Mouse (Mus musculus) left cerebral cortex, adult 2 months (tissue): ENCODE measurements at regions not wholly inside any gene's neighbourhood (a gene's known extent, or its start where the extent isn't known, plus 50 kb on each side); places are given as distances from the start of the nearest gene placed in this dataset.

Experiments
- DNase-seq, 2 experiments: peaks; one replicate each; pipeline ENCODE4 v3.0.0; 2021 to 2022; ENCODE audit warnings: low spot score in 2 of 2, mixed read lengths in 1 of 2; ENCODE audit errors: extremely low spot score in 1 of 2
- H3K27ac ChIP-seq: fragments of 200-600 bp; 2 replicates; pipeline ENCODE4 v1.8.1; 2022
- H3K4me3 ChIP-seq: fragments of 200-600 bp; 2 replicates; pipeline ENCODE4 v1.8.1; 2022
- CTCF ChIP-seq: fragments of 200-600 bp; IDR thresholded peaks from 2 replicates; pipeline ENCODE4 v1.8.1; 2022; ENCODE audit warnings: antibody characterized with exemption, mild to moderate bottlenecking, moderate library complexity
- intact Hi-C: fragments of 180-260 bp; cut with DNase I; formaldehyde crosslinking; loops from one replicate; pipeline ENCODE4 v1.15.1; 2025

DNA sequence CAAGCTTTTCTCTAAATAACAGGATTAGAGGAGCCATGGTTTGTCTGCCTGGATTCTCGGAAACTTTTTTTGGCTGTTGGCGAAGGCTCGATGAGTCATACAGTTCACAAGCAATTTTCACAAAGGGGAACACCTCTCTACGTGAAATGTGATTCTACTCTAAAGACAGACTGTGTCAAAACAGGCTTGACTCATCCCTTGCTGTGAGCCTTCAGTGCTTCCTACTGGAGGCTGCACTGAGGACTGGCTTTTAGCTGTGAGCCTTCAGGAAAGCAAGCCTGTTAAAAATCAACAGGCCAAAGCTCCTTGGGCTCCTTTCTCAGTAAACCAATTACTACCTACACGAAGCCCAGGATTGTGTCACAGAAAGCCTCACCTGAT is 330.6 kb downstream of the Klf6 start:
- intact Hi-C loops, result loop anchor here (2.0 to 10.0 kb wide), 7 partner anchors 65 to 1529 kb away; partner anchors contain the start of gene Klf6
- peak in 1 of 2 experiments; percentile 47 for DNase-seq
- TF ChIP-seq CTCF, result no peak
- H3K4me3 ChIP-seq, result no peak overlapping the region
- peak overlapping the region; percentile 76 for H3K27ac ChIP-seq

DNA sequence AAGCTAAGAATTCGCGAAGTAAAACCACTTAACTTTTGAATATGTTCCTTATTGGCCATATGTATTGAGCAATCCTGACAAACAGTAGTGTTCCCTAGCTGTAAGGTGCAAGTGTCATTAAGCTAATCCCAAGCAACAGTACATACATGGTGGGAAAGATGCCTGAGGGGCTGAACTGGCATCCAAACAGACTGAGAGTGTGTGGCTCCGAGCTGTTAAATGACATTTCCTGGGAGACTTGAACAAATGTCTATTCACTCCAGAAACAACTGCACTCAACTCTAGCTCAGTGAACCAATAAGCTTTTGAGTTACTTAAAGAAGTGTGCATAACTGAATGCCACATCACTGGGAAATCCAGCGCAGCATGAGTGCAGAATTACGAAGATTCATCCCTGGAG is 335.4 kb downstream of the Klf6 start:
- no peak for TF ChIP-seq CTCF

DNA sequence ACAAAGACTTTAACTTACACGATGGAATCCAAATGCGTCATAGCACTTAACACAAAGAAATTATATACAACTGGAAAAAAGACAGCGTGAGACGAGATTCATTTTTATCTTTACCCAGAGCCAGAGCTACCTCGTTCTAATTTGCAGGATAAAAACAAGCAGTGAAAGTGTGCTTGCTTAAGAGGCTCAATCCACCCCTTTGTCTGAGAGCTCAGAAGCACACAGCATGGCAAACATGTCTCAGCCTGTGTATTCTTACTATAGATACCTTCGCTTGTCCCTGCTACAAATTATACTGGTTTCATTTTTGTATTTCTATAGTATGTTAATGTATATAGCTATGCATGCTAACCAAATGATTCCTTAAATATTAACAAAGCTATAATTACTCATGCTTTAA is 337.8 kb downstream of the Klf6 start:
- DNase-seq, result no peak
- no peak overlapping the region for H3K27ac ChIP-seq
- TF ChIP-seq CTCF, result no peak
- H3K4me3 ChIP-seq, result no peak overlapping the region
- intact Hi-C loops, result loop anchor here (10.0 kb wide), 1 partner anchor 1424 kb away; no protein-coding TSS in a partner anchor

More for the DNA sequence above, 335.4 kb downstream of the Klf6 start:
- Histone ChIP-seq H3K4me3 (no peak overlapping the region), H3K27ac (no peak overlapping the region)
- no peak for DNase-seq
- intact Hi-C loops, result loop anchor here (10.0 kb wide), 1 partner anchor 1422 kb away; no protein-coding TSS in a partner anchor

DNA sequence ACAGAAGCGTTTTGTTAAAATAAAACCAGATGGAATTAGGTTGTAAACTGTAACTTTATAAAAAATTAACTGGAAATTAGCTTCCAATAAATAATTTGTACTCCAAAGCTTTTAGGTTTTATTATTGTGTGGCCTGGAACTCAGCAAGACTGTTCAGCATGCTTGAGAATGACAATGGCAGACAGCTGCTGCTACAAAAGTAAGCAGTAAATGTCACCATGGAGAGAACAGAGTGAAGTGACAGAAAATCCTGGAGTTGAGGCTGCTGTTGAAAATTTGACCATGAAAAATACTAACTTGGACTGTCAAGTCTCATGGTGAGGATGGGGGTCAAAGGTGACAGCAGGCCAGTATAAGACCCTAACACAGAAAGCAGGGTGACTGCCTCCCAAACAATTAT is 340.2 kb downstream of the Klf6 start:
- Histone ChIP-seq H3K27ac (no peak overlapping the region), H3K4me3 (no peak overlapping the region)
- DNase-seq, result no peak
- no peak for TF ChIP-seq CTCF
- intact Hi-C loops, result no loop called here

DNA sequence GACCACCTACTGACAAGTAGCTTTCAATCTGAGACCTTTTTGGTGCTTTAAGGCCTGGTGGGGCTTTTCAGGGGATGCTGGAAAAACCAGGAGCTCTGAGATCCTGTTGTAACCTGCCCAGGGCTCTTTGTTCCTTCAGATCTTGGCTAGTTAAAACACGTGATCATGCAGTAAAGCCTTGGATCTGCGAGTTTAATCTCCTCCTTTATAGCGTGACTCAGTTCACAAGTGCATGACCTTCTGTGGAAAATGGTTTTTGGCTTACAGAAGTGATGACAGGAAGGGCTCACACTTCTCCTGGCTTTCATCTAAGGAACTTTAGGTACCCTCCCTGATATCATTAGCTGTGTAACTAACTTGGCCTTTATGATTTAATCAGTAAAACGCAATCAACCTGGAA is 343.1 kb upstream of the Pitrm1 start:
- intact Hi-C loops, result no loop called here
- no peak for DNase-seq
- no peak overlapping the region for H3K27ac ChIP-seq
- no peak for TF ChIP-seq CTCF
- H3K4me3 ChIP-seq, result no peak overlapping the region

DNA sequence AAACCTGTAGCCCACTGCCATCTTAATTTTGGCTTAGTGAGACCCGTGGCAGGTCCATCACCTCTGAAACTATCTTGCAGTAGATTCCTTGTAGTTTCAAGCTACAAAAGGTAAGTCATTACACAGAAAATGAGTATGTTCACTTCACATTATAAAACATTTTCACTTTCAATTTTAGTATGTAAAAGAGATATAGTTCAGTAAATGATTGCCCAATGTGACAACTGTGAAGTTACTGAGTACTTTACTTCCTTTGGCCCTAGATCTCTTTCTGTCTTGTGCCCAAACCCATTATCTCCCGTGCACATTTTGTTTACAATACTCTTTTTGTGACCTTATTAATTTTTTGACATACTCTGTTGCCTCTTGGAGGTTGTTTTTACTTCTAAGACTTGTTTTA is 335.4 kb upstream of the Pitrm1 start:
- no peak for DNase-seq
- no peak overlapping the region for H3K27ac ChIP-seq
- H3K4me3 ChIP-seq, result no peak overlapping the region
- no peak for TF ChIP-seq CTCF
- intact Hi-C loops, result no loop called here

DNA sequence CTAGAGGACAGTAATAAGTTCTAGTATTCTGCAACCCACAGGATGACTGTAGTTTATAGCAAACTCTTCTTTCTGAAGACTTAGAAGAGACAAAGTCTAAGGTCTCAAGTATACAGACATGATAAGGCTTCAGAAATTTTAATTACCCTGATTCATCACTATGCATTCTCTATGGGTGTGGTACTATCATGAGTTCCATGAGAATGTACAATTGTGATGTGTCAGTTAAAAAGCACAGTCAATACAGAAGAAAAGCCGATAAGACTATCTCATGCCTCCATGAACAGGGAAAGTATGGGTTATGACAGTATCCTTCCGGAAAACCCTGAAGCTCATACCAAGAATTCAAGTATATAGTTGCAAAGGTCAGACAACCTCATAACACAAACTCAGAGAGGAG is 333.8 kb upstream of the Pitrm1 start:
- H3K4me3 ChIP-seq, result no peak overlapping the region
- H3K27ac ChIP-seq, result no peak overlapping the region
- intact Hi-C loops, result no loop called here
- no peak for TF ChIP-seq CTCF
- DNase-seq, result no peak

DNA sequence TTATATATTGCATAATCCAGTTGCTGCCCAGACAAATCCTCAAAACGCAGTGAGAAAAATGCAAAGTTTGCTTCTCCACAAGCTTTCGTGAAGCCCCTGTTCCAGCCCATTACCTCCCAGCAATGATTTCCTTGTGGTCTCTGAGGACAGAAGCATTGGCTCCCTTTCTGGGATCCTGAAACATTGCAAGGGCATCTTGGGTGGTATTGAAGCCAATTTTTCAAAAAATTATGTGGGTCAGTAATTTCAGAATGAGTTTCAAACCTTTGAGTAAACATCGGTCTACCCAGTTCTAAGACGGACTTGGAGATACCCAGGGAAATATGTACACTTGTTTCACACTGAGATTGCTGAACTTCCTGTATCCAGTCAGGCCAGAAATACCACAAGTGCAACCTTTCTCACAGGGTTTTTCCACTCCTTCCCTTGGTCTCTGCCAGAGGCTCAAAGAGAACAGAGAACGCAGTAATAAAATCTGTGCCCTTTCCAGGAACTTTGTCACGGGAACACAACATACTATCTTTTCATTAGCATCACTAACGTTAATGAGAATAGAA is 321.8 kb upstream of the Pitrm1 start:
- H3K27ac ChIP-seq, result no peak overlapping the region
- H3K4me3 ChIP-seq, result no peak overlapping the region
- TF ChIP-seq CTCF, result no peak
- intact Hi-C loops, result no loop called here
- no peak for DNase-seq

DNA sequence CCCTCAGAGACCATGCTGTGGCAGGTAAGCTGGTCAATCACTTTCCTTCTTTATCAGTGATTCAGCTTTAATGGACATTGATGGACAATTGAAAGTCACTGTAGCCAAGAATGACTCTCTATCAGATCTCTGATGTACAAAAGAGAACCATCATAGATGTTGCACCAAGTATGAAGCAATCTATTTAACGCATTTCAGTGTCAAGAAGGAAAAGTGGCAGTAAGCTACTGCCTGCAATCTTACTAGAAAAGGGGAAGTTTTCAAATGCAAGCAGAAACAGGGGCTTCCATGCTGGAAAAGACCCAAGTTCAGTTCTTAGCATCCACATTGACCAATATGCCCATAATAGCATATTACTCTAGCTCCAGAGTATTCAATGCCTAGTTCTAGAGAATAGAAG is 319.7 kb upstream of the Pitrm1 start:
- no peak for TF ChIP-seq CTCF
- DNase-seq, result no peak
- H3K4me3 ChIP-seq, result no peak overlapping the region
- no peak overlapping the region for H3K27ac ChIP-seq
- intact Hi-C loops, result no loop called here

DNA sequence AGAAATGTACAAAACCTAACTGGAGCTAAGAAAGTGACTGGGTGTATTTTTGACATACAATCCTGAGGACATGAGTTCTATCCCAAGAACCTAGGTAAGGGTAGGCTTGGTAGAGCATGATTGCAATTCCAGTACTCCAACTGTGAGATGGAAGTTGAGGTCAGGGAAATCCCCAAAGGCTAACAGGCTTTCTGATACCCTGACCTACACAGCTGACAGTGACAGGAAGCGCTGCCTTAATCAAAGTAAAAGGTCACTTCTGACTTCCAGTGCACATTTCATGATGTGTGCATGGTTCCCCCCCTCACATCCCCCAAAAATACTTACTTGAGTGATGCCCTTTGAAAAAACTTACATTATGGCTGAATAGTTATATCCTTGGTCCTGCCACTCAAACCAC is 312.6 kb upstream of the Pitrm1 start:
- no peak for DNase-seq
- intact Hi-C loops, result no loop called here
- no peak overlapping the region for H3K27ac ChIP-seq
- H3K4me3 ChIP-seq, result no peak overlapping the region
- TF ChIP-seq CTCF, result no peak

DNA sequence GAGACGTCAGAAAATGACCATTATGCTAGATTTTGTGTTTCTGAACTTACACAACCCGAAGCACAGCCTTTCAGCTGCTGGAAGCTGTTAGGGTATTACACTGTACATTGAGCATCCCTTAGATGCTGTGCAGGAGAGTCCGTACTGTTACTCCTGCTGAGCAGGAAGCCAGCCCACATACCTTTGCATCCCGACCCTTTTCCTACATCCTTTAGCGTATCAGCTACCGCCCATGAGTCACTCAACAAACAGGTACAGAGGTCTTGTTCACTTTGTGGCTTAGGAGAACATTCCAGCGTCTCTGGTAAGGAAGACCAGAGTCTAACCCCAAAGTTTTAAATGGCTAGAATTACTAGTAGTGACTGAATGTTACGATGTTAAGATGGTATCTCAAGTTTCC is 311.4 kb upstream of the Pitrm1 start:
- H3K4me3 ChIP-seq, result no peak overlapping the region
- DNase-seq, result no peak
- no peak overlapping the region for H3K27ac ChIP-seq
- no peak for TF ChIP-seq CTCF
- intact Hi-C loops, result no loop called here

DNA sequence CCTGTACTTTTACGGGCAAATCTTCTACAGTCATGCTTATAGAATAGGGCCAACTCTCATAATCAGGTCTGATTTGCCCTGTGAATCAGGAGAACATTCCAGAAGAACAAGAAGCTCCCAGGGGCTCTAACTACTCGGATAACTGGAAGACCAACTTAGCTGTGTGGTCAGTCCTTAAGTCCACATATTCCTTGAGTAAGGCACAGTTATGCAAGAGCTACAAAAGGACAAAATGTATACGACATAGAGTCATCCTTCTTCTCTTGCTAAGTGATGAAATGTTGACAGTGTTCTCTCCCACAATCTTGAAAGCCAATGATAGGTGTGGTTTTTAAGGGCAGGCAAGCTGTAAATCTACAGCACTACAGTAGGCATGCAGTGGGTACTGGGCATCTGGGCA is 310.7 kb upstream of the Pitrm1 start:
- DNase-seq, result no peak
- no peak for TF ChIP-seq CTCF
- no peak overlapping the region for H3K27ac ChIP-seq
- no peak overlapping the region for H3K4me3 ChIP-seq
- intact Hi-C loops, result no loop called here

DNA sequence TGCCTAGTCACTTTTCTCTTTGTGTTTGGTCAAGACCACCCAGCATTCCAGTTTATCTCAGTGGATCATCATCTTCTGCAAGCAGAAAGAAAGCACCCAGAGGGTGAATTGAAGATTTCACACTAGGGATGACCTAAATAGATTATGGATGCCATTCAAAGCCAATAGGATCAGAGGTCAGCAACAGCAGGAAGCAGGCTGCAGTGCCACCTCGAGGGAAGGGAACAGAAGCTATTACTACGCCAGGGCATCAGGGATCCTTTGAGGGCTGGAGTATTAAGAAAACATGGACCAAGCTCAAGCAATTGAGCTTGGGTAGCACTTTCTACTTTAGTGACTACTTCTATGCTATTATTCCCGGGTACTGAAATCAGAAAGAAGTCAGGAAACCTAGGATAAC is 307.1 kb upstream of the Pitrm1 start:
- intact Hi-C loops, result no loop called here
- Histone ChIP-seq H3K27ac (no peak overlapping the region), H3K4me3 (no peak overlapping the region)
- no peak for DNase-seq
- TF ChIP-seq CTCF, result no peak; the same call in 1 of the 2 replicates
